Comparison of ENCODE assay signal across 20 mouse cellular contexts in genomic region chr1:40657035-40657434, GRCm38 (mm10). TPM values are rescaled to one million over a fixed set of nuclear protein-coding genes. Genes with fewer than 3 reads are reported as not detected.
"Had no signal": no experiment of that assay in that cellular context is flagged by ENCODE, and none has a peak within 500 bp of the region (broad histone marks: within the 10 kb centered on the region; RNA-seq: fewer than 3 reads in every experiment).

No protein-coding gene starts in this region.

- H3K36me3 ChIP-seq: midbrain, embryonic 10.5 days; midbrain, embryonic 12.5 days; neural tube, embryonic 13.5 days; neural tube, embryonic 15.5 days had no signal

- H3K9ac ChIP-seq: liver, embryonic 14.5 days; lung, embryonic 14.5 days; midbrain, embryonic 12.5 days; neural tube, embryonic 13.5 days; neural tube, embryonic 15.5 days had no signal

- H3K9me3 ChIP-seq: midbrain, embryonic 10.5 days; midbrain, embryonic 12.5 days; neural tube, embryonic 13.5 days; neural tube, embryonic 15.5 days had no signal

- H3K4me1 ChIP-seq: midbrain, embryonic 10.5 days; midbrain, embryonic 12.5 days; neural tube, embryonic 13.5 days; neural tube, embryonic 15.5 days had no signal

- H3K4me2 ChIP-seq: lung, embryonic 14.5 days; midbrain, embryonic 12.5 days; neural tube, embryonic 13.5 days; neural tube, embryonic 15.5 days had no signal

- H3K27me3 ChIP-seq: midbrain, embryonic 12.5 days; neural tube, embryonic 13.5 days; neural tube, embryonic 15.5 days had no signal

- ATAC-seq: midbrain, embryonic 16.5 days had no signal

- DNase-seq: lung, adult 18-20 months; lung, embryonic 14.5 days; lung, postnatal 10 days; lung, postnatal 4 days; midbrain, embryonic 14.5 days; retina, postnatal 1 day; right cerebral cortex, adult 18-20 months; right cerebral cortex, postnatal 25 days; right cerebral cortex, postnatal 4 days; thymus, adult 2 months; thymus, postnatal 14 days; thymus, postnatal 36 days had no signal

- H3K27ac ChIP-seq: liver, embryonic 14.5 days; midbrain, embryonic 10.5 days; midbrain, embryonic 12.5 days; neural tube, embryonic 13.5 days; neural tube, embryonic 15.5 days had no signal

- H3K4me3 ChIP-seq: midbrain, embryonic 10.5 days; midbrain, embryonic 12.5 days; myocyte; neural tube, embryonic 13.5 days; neural tube, embryonic 15.5 days had no signal

RNA-seq across cellular contexts. Expression of gene Slc9a2, which starts 23.3 kb away (rescaled TPM):
- polyA plus RNA-seq: lung, embryonic 14.5 days; neural tube, embryonic 11.5 days had no signal
